Mouse (Mus musculus): ENCODE measurements around the gene Rab14. TPM values are rescaled to one million over a fixed set of nuclear protein-coding genes. Genes with fewer than 3 reads are reported as not detected.
A peak's percentile ranks its signal among the peaks of the same experiment; 100 is the strongest.

Gene Rab14
- total RNA-seq, 2 experiments from 2014 or later: 235 to 239 TPM

GRCm38 (mm10) chr2:35157836-35158235 lies 43.1 kb downstream of the Rab14 start:
- no peak for DNase-seq (ENCODE audit: low spot score in 2 of 2)

- DNase-seq (ENCODE audit: low spot score in 2 of 2): no peak
Measured at GRCm38 (mm10) chr2:35156985-35157384, 43.9 kb downstream of the Rab14 start.

- DNase-seq (ENCODE audit: low spot score in 2 of 2): no peak
Measured at GRCm38 (mm10) chr2:35153844-35154554, 46.9 kb downstream of the Rab14 start.

GRCm38 (mm10) chr2:35153179-35153578 lies 47.7 kb downstream of the Rab14 start:
- DNase-seq (ENCODE audit: low spot score in 2 of 2): no peak

GRCm38 (mm10) chr2:35151303-35151882 lies 49.5 kb downstream of the Rab14 start:
- DNase-seq (ENCODE audit: low spot score in 2 of 2): no peak

GRCm38 (mm10) chr2:35148806-35149205 lies 52.1 kb downstream of the Rab14 start:
- DNase-seq (ENCODE audit: low spot score in 2 of 2): no peak

GRCm38 (mm10) chr2:35141673-35142072 lies 59.2 kb downstream of the Rab14 start:
- no peak for DNase-seq (ENCODE audit: low spot score in 2 of 2)

- no peak for DNase-seq (ENCODE audit: low spot score in 2 of 2)
Measured at GRCm38 (mm10) chr2:35138576-35138975, 62.3 kb downstream of the Rab14 start.

GRCm38 (mm10) chr2:35133891-35134290 lies 67.0 kb downstream of the Rab14 start:
- DNase-seq (ENCODE audit: low spot score in 2 of 2): no peak

GRCm38 (mm10) chr2:35132662-35133055 lies 68.3 kb downstream of the Rab14 start:
- DNase-seq (ENCODE audit: low spot score in 2 of 2): no peak

GRCm38 (mm10) chr2:35131991-35132661 lies 68.8 kb downstream of the Rab14 start:
- peak; percentile 94 to 95 for DNase-seq (ENCODE audit: low spot score in 2 of 2)

GRCm38 (mm10) chr2:35131491-35131890 lies 69.4 kb downstream of the Rab14 start:
- DNase-seq (ENCODE audit: low spot score in 2 of 2): no peak

Other genes with a start within 250 kb of the Rab14 start
- gene Traf1, start 239.3 kb downstream of the Rab14 start, total RNA-seq (2021): 1 to 10 TPM; 1.5 to 3.1 TPM
- gene Hc, start 139.7 kb downstream of the Rab14 start, total RNA-seq (2021): under 1 TPM in 1 of 2 experiments, not detected in 1; 0.21 TPM
- gene AI182371, start 99.6 kb downstream of the Rab14 start, total RNA-seq (2021): under 1 TPM in 1 of 2 experiments, not detected in 1; 0.63 TPM
- 1 to 10 TPM; 6.8 to 8.2 TPM for gene Cntrl, start 91.6 kb downstream of the Rab14 start, total RNA-seq (2021)
- 10 to 100 TPM; 31.3 to 39.8 TPM for gene Gsn, start 55.3 kb upstream of the Rab14 start, total RNA-seq (2021)
- gene Stom, start 135.9 kb upstream of the Rab14 start, total RNA-seq (2021): 1 to 10 TPM; 7.3 to 8.6 TPM
- not detected for gene 4930568D16Rik, start 166.6 kb upstream of the Rab14 start, total RNA-seq (2021)
- gene 4930402F06Rik, start 196.1 kb upstream of the Rab14 start, total RNA-seq (2021): not detected